Mouse (Mus musculus) MEL (cell line): ENCODE data around the gene Snx32.

Experiments used
- CTCF ChIP-seq, 3 experiments: IDR thresholded peaks in 2 of 3; conservative IDR thresholded peaks in 1 of 3; 2 replicates each; pipeline ENCODE4 v1.5.1; 2011 to 2012; ENCODE audit warnings: low read length in 3 of 3, low read depth in 2 of 3, mild to moderate bottlenecking in 2 of 3, improper control_type of control experiment in 1 of 3, inconsistent platforms in 1 of 3, mixed read lengths in 1 of 3, moderate library complexity in 1 of 3; ENCODE audit not compliant: control insufficient read depth in 1 of 3, insufficient read depth in 1 of 3, poor library complexity in 1 of 3, severe bottlenecking in 1 of 3
- KAT2A ChIP-seq: conservative IDR thresholded peaks from 2 replicates; pipeline ENCODE4 v1.6.1; 2012; ENCODE audit warnings: low read depth, low read length, improper control_type of control experiment, inconsistent platforms
- POLR2A ChIP-seq, 2 experiments: IDR thresholded peaks; 2 replicates each; pipeline ENCODE4 v1.6.1; 2011 to 2012; ENCODE audit warnings: low read length in 2 of 2, mild to moderate bottlenecking in 2 of 2, control low read depth in 1 of 2, improper control_type of control experiment in 1 of 2, low read depth in 1 of 2, moderate library complexity in 1 of 2; ENCODE audit not compliant: control insufficient read depth in 1 of 2, insufficient read depth in 1 of 2, poor library complexity in 1 of 2

GRCm38 (mm10) chr19:5532520-5532919 is 22.2 kb upstream of the Snx32 start:
- TF ChIP-seq CTCF (IDR thresholded peaks at IDR 0.05 in 2 of 3, conservative IDR thresholded peaks at IDR 0.05 in 1 of 3; ENCODE audit: control insufficient read depth in 1 of 3, insufficient read depth in 1 of 3, low read depth in 2 of 3, low read length in 3 of 3, poor library complexity in 1 of 3, severe bottlenecking in 1 of 3) (no peak), POLR2A (IDR thresholded peaks at IDR 0.05; ENCODE audit: control insufficient read depth in 1 of 2, insufficient read depth in 1 of 2, low read depth in 1 of 2, low read length in 2 of 2, poor library complexity in 1 of 2) (no peak), KAT2A (no peak)
